Mouse (Mus musculus): ENCODE measurements around the gene Slirp.
"Not testable (repeated sequence)": the region's sequence is repeated elsewhere in the genome, so short reads cannot be mapped to it uniquely, and the experiment has no call there.

Gene Slirp

DNA sequence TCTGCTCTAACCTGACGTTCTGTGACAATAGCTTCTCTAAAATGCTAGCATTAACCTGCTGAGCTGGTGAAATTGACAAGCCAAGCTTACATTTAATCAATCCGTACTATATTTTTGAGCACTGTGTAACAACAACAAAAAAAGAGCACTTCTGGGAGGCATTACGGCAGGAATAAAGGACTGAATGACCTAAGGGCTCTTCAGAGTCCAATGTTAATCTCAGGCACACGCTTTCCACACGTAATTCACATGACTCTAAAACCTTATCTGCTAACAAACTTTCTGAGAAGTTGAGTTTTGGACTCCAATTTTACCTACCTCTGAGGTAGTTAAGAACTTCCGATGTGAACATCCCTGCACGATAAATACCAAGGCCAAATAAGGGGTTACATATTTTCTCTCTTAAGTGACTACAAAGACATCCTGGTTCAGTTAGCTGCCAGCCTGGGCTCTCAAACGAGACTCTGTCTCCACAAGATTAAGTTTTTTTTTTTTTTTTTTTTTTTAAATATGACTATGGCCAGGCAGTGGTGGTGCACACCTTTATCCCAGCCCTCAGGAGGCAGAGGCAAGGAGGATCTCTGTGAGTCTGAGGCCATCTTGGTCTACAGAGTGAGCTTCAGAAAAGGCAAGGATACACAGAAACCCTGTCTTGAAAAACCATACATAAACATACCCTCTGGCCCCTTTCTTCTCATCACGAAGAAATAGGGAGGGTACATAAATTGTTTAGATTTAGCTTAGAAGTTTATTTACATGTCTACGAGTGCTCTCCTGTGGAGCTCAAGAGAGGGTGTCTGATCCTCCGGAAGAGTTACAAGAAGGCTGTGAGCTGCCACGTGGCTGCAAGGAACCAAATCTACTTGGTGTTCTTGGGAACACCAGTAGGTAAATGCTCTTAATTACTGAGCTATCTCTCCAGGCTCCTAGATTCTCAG is 1.2 kb upstream of the Slirp start:
- DNase-seq = no peak

DNA sequence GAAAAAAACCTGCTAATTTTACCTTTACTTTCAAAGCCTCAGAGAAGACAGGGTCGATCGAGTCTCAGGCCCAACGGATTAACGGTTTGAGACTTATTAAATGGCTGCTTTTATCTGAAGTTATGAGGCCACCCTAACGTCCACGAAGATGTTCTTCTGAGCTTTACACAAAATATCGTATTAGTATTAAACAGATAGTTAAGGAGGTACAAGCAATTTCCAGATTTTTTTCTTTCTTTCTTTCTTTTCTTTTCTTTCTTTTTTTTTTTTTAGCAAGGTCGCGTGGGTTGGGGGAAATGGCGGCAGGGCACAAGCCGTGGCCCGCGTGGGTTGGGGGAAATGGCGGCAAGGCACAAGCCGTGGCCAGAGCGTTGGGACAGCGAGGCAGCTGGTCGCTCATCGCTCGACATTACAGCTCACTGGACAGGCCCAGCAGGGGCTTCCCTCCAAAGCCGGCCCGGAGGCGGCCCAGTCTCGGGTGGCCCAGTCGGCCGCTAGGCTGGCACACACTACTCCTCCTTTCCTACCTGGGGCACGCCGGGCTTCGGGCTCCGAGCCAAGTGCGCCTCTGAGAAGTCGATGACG is 489 bp upstream of the Slirp start:
- no peak for DNase-seq

DNA sequence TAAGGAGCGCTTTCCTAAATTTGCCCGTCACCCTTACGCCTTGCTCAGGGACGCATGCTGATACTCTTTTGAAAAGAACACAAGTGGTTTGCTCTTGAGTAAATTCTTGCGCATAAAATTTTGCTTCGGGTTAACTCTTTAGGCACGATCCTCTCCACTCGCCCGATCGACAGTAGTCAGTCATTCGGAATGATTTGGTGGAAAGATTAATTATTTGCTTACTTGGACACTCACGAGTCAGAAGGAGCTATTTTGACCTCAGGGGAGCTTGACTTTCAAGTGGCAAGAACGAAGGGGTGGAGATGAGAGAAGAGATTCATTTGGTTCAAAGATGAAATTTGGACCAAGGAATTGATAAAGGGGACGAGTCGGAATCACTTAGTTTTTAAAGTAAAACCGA is 515 bp downstream of the Slirp start:
- peak; percentile 30 for DNase-seq

DNA sequence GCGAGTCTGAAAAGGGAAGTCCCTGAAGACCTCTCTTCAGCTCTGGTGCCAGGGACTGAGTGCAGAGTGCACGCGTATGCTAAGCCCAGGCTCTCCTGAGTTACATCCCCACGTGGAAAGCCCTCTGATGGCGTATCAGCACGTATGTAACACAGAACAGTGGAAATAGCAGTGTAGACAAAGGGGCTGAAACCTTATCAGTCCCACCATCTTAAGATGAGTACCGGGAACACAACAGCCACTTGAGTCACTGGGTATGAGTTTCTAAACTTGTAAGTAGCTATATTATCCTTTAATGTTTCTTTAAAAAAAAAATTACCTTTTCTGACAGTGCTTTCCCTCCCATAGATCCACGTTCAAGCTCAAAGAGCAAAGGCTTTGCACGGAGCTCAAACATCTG is 5.8 kb downstream of the Slirp start:
- DNase-seq = no peak

DNA sequence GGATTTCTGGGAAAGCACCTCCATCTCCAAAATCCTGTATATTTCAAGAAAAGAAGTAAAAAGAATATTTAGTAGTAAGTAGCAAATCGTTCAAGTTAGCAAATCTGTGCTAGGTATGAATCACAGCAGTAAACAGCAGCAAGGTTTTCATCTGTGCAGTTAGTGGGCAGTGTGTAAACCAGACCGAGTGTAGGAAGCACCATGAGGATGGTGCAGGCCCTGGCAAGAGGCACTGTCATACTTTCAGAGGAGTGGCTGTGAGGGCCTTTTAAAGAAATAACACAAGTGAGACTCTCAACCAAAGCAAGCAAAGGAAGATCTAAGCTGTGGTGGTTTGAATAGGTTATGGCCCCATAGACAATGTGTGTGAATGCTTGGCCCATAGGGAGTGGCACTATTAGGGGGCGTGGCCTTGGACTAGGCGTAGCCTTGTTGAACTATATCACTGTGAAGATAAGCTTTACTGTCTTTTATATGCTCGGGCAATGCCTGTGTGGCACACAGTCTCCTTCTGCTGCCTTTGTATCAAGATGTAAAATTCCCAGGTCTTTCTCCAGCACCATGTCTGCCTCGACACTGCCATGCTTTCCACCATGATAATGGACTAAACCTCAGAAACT is 21.1 kb downstream of the Slirp start:
- DNase-seq = no peak

DNA sequence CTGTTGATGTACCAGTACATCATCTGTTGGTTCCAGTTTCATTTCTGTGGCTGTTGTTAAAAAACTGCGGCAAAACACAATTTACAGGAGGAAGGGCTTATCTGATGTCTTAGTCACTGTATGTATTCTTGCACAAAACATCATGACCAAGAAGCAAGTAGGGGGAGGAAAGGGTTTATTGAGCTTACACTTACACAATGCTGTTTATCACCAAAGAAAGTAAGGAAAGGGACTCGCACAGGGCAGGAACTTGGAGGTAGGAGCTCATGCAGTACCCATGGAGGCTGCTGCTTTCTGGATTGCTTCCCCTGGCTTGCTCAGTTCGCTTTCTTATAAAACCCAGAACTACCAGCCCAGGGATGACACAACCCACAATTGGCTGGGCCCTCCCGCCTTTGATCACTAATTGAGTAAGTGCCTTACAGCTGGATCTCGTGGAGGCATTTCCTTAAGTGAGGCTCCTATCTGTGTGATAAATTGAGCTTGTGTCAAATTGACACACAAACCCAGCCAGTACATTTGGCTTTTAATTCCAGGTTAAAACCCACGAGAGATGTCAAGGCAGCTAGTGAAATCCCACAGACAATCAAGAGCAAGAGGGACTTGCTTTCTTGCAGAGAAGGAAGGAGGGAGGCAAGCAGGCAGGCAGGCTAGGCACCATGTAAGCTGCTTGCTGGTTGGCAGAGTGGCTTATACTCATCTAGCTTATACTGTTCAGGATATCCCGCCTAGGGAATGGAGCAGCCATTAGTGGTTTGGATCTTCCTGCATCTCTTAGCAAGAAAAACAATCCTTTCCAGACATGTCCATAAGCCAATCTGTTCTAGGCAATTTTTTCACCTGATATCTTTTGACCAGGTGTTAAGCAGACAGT is 26.8 kb downstream of the Slirp start:
- DNase-seq = peak; percentile 5

GRCm38 (mm10) chr12:87471421-87471963 is 27.8 kb downstream of the Slirp start:
- DNase-seq = no peak

DNA sequence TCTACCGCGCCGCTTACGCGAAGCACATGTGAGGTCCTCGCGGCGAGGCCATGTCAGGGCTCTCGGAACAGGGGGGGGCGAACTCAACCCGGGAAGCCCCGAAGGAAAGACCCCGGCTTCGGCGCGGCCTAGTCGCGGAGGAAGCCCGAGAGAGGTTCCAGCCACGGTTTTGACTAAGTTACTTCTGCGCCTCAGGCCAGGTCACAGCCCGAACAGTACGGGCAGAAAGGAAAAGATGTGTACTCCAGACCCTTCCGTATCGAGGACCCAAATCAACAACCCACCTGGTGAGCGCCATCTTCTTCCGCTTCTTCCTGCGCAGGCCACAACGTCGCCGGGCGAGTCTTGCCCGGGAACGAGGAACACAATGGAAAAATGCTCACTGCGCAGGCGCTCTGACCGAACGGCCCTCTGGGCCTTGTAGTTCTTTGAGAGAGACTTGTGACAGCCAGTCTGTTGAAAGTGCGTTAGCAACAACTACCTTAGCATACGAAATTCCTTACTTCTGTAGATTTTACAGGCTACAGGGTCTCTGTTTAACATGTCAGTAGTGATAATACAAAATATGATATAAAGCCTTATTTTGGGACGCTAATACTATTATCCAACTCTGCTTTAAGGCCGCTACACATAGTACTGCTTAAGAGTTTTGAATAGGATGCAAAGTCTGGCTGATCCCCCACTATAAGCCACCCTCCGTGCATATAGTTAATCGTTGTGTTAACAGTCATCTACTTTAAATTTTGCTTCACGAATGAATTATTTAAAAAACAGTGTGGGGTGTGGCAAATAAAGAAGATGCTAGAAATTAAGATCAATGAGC is 28.5 kb downstream of the Slirp start, which contains the start of gene Snw1:
Gene Snw1 (minus strand): TSS at position 311 of the 823 bp plus-strand sequence.
- DNase-seq = peak; percentile 97

- DNase-seq = no peak
These were observed 31.1 kb downstream of the Slirp start for GRCm38 (mm10) chr12:87474756-87475155.

DNA sequence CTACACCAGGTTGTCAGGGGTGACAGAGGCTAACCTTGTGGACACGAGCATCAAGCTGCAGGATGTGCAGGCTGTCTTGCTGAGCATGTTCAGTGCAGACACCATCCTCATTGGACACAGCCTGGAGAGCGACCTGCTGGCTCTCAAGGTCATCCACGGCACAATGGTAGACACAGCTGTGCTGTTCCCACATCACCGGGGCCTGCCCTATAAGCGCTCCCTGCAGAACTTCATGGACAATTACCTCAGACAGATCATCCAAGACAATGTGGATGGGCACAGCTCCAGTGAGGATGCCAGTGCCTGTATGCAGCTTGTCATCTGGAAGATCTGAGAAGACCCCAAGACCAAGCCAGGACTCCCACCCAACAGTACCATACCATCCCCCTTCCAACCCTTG is 38.8 kb downstream of the Slirp start:
- DNase-seq = not testable (repeated sequence)

DNA sequence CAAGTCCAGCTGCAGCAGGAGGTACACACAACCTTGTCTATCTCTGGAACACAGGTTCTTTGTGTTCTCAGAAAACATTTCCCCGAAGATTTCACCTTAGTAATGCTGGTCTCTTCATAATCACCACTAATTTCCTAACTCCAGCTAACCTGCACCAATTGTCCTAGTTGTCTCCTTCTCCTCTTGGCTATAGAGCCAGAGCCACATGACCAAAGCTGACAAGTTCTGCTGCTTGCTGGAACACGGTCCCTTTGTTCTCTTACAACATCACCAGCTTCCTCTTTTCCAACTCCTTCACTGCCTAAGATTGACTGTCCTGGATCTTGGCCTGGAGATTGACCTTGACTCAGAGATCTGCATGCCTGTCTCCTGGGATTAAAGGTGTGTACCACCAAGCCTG is 45.0 kb downstream of the Slirp start:
- DNase-seq = not testable (repeated sequence)

- DNase-seq = not testable (repeated sequence)
These were observed 50.7 kb downstream of the Slirp start, which contains the start of gene Gm5788 for GRCm38 (mm10) chr12:87494421-87494820. Gm5788 (plus strand) TSS chr12:87494721.

Data from retina, postnatal 1 day (tissue).